Mouse (Mus musculus) B cell, adult (primary cell): ENCODE results near the gene Gm8094. TPM values are rescaled to one million over a fixed set of nuclear protein-coding genes. Genes with fewer than 3 reads are reported as not detected.

Experiments used
- total RNA-seq: library from RNA; stranded (reverse); gene quantifications from 4 replicates; pipeline ENCODE4 v1.2.4, GENCODE M21; 2023; ENCODE audit not compliant: inconsistent age

Gm8094 gene
- total RNA-seq, result not detected in 4 replicates

DNA sequence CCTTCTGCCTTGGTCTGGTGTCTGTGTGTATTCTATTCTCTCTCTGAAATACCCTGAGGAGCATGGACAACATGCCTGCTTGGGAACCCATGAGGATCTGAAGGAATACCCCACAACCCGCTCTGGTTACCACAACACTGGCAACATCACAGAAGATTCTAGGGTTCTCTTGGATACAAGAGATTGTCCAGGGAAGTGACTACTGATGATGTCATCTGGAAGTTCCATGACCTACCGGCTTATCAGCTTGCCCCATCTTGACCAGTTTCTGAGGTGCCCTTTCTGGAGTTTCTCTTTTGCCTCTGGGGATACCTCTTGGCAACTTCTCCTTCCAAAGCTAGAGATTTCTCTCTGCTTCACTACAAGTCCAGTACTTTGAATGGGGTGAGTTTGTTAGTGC is at the start of gene Gm8094:
Gm8094 (minus strand) TSS at position 101 of the 400 bp plus-strand sequence.

DNA sequence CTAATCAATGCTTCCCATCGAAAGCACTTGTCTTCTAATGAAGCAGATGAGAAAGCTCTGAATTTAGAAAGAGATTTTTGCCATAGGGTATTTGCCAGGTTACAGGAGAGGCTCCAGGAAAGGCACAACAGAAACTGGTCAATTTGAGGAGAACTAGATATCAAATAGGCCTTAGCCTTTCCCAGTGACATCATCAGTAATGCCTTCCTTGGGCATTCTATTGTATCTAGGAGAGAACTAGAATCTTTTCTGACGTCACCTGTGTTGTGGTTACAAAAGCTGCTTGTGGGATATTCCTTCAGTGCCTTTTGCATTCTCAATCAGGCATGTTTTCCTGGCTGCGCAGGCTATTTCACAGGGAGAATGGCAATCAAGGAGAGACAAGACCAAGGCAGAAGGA is 23.9 kb upstream of the Gm8094 start, which contains the start of gene Gm8104:
Gm8104 (plus strand) TSS at position 301 of the 400 bp plus-strand sequence.

Other genes starting within 250 kb of the Gm8094 start
- gene Gm21977, start 223.2 kb downstream of the Gm8094 start, total RNA-seq, result not detected in 4 replicates
- gene Gm8082, start 83.0 kb downstream of the Gm8094 start, total RNA-seq, result not detected in 4 replicates
- gene Gm10376, start 61.0 kb downstream of the Gm8094 start, total RNA-seq, result not detected in 4 replicates
- gene Gm8104, start 24.0 kb upstream of the Gm8094 start, total RNA-seq, result not detected in 4 replicates
- gene Gm7233, start 103.2 kb upstream of the Gm8094 start, total RNA-seq, result not detected in 4 replicates
- gene Gm8122, start 158.7 kb upstream of the Gm8094 start, total RNA-seq, result not detected in 4 replicates
- not detected in 4 replicates for gene Gm8126, start 182.0 kb upstream of the Gm8094 start, total RNA-seq
- gene Gm9732, start 198.4 kb upstream of the Gm8094 start, total RNA-seq, result not detected in 4 replicates
- not detected in 4 replicates for gene Gm8127, start 217.2 kb upstream of the Gm8094 start, total RNA-seq